Mouse (Mus musculus) testis, postnatal 14 days (tissue): ENCODE data around the gene Lbx2.
A peak's percentile ranks its signal among the peaks of the same experiment; 100 is the strongest.

Experiments used
- DNase-seq: peaks from one replicate; pipeline ENCODE4 v3.0.0; 2021; ENCODE audit warnings: low spot score

Gene Lbx2

GRCm38 (mm10) chr6:83086121-83087035 lies at the start of gene Lbx2:
Gene Lbx2, plus strand, starts transcription at chr6:83086367.
- no peak for DNase-seq

GRCm38 (mm10) chr6:83037188-83037587 lies 49.0 kb upstream of the Lbx2 start:
- no peak for DNase-seq

- peak; percentile 86 for DNase-seq
Observed at GRCm38 (mm10) chr6:83038496-83039012, 47.6 kb upstream of the Lbx2 start.

- DNase-seq, result no peak
Observed at GRCm38 (mm10) chr6:83040601-83041000, 45.6 kb upstream of the Lbx2 start.

GRCm38 (mm10) chr6:83043561-83043960 lies 42.6 kb upstream of the Lbx2 start:
- no peak for DNase-seq

GRCm38 (mm10) chr6:83043993-83044392 lies 42.2 kb upstream of the Lbx2 start:
- DNase-seq, result no peak

GRCm38 (mm10) chr6:83044742-83045141 lies 41.4 kb upstream of the Lbx2 start:
- no peak for DNase-seq

GRCm38 (mm10) chr6:83049367-83049766 lies 36.8 kb upstream of the Lbx2 start:
- DNase-seq, result no peak

GRCm38 (mm10) chr6:83053136-83053960 lies 32.8 kb upstream of the Lbx2 start:
- DNase-seq, result no peak

- peak; percentile 97 for DNase-seq
Observed at GRCm38 (mm10) chr6:83054074-83054851, 31.9 kb upstream of the Lbx2 start, which contains the start of gene Aup1. Gene Aup1, plus strand, starts transcription at chr6:83054521.

- peak; percentile 63 for DNase-seq
Observed at GRCm38 (mm10) chr6:83054871-83055431, 31.2 kb upstream of the Lbx2 start, which contains the start of gene Htra2. Gene Htra2, minus strand, starts transcription at chr6:83055273.

GRCm38 (mm10) chr6:83057790-83058189 lies 28.4 kb upstream of the Lbx2 start, which contains the start of gene Dqx1:
Gene Dqx1, plus strand, starts transcription at chr6:83057844.
- no peak for DNase-seq

GRCm38 (mm10) chr6:83058725-83059124 lies 27.4 kb upstream of the Lbx2 start:
- DNase-seq, result no peak

GRCm38 (mm10) chr6:83065995-83066394 lies 20.2 kb upstream of the Lbx2 start:
- no peak for DNase-seq

GRCm38 (mm10) chr6:83066441-83066840 lies 19.7 kb upstream of the Lbx2 start:
- no peak for DNase-seq

- no peak for DNase-seq
Observed at GRCm38 (mm10) chr6:83068221-83068620, 17.9 kb upstream of the Lbx2 start.

GRCm38 (mm10) chr6:83068706-83069487 lies 17.3 kb upstream of the Lbx2 start:
- DNase-seq, result no peak

GRCm38 (mm10) chr6:83069488-83070246 lies 16.5 kb upstream of the Lbx2 start:
- no peak for DNase-seq

GRCm38 (mm10) chr6:83070247-83070310 lies 16.1 kb upstream of the Lbx2 start, which contains the start of gene Tlx2:
Gene Tlx2, minus strand, starts transcription at chr6:83070293.
- DNase-seq, result no peak
